Mouse (Mus musculus) frontal cortex, adult (tissue): Measurements from ENCODE around the gene Copz1.
A peak's percentile ranks its signal among the peaks of the same experiment; 100 is the strongest.

Experiments
- ATAC-seq: cut with Nextera tagmentation; 2 replicates; pipeline ENCODE4 v1.9.2; 2017; ENCODE audit warnings: mild to moderate bottlenecking, moderate library complexity, mixed read lengths; ENCODE audit not compliant: low TSS enrichment

Gene Copz1

GRCm38 (mm10) chr15:103292673-103293345 is 20.3 kb downstream of the Copz1 start:
- no peak for ATAC-seq

- ATAC-seq, result no peak
Measured at GRCm38 (mm10) chr15:103293375-103293774, 20.9 kb downstream of the Copz1 start.

- no peak for ATAC-seq
Measured at GRCm38 (mm10) chr15:103294649-103295048, 22.1 kb downstream of the Copz1 start.

DNA sequence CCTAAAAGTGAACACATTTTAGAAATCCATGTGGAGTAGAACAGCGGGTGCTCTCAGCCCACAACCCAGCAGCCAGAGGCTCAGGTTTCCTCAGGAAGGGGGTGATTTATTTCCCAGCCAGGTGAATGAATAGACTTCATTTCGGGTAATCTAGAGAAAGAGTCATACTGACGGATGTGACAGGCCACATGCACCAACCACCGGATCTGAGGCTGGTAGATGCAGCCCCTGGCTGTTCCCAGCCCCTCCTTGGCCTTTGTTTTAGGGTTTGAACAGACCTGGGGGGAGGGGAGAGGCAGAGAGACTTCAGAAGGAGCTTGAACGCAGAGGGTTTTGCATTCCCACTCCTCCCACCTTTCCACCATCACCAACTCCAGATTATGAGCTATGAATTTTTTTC is 23.3 kb downstream of the Copz1 start:
- ATAC-seq, result no peak

GRCm38 (mm10) chr15:103297313-103297712 is 24.8 kb downstream of the Copz1 start:
- no peak for ATAC-seq

GRCm38 (mm10) chr15:103298026-103298425 is 25.5 kb downstream of the Copz1 start:
- ATAC-seq, result peak; percentile 55

- no peak for ATAC-seq
Measured at GRCm38 (mm10) chr15:103298861-103299616, 26.5 kb downstream of the Copz1 start.

GRCm38 (mm10) chr15:103299644-103300043 is 27.1 kb downstream of the Copz1 start:
- no peak for ATAC-seq

- 0 out of 2 replicates have a peak, but pooled peaks have one; percentile 14 for ATAC-seq
Measured at GRCm38 (mm10) chr15:103300067-103300471, 27.6 kb downstream of the Copz1 start.

DNA sequence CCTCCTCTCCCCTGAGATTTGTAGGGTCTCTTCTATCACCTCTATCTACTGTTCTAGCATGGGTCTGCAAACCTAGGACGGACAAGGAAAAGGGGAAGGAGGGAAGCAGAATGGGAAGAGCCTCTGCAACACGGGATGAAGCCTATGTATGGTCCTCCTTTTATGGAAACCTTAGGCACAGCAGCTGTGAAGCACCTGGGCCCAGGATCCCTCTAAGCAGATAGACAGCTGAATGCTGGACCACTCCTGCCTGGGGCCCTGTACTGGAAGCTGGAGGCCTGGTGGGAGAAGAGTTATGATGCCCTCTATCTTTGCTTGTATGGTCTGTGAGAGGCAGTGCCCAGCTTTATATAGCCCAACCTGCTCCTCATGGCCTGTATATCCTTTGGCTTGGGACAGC is 28.0 kb downstream of the Copz1 start:
- ATAC-seq, result no peak

- no peak for ATAC-seq
Measured at GRCm38 (mm10) chr15:103301046-103301445, 28.5 kb downstream of the Copz1 start.

- no peak for ATAC-seq
Measured at GRCm38 (mm10) chr15:103301547-103302340, 29.2 kb downstream of the Copz1 start.

DNA sequence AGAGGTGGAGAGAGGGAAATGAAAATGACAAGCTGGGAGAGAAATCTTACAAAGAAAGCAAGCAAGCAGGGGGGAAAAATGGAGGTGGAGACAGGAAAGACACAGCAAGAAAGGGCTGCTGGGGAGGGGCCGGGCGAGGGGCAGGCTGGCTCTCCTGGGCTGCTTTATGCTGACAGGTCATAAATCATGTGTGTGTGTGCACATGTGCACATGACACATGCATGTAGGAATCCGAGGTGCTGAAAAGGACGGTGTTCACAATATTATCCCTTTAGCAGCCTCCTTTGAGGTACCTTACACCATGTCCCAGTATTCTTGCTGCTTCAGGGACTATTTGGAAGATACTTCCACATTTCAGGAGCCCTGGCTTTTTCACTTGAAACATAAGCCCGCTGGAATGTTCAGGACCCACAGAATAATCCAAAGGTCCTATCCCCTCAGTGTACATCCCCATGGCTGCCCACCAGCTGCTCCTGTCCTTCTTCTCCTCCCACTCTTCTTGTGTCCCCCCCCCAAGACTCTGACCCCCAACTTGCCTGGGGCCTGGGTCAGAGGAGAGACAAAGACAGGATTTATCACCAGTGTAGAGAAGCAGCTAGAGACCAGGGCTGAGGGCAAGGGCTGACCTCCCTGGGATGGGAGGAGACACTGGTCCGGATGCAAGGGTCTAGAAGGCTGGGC is 30.0 kb downstream of the Copz1 start:
- no peak for ATAC-seq

DNA sequence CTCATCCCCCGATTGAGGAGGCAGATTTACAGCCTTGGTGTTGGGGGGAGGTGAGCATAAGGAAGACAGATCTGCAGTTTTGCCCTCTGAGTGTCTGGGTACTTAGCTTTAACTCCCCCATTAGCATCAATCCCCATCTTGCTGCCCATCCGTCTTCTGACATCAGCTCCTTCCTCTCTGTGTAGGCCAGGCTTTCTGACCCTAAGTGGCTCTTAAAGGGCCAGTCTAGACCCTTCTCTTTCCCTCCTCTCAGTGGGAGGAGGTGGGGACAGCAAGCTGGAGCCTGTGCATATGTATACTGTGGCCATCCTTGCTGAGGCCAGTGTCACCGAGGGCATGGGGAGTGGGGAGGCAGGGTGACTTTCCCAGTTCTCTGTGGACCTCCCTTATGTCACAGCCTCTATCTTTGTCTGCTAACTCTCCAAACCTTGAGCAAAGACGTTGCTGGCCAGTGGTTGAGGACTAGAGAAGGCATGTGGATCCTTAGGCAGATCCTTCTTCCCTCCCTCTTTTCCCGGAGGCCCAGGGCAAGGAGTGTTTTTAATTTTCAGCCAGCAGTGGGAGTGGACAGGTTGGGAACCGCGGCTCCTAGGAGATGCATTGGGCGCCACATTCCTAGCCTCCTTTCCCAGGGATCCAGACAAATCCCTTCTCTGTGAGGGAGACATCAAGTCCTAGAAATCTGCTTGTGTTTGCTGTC is 31.6 kb downstream of the Copz1 start:
- ATAC-seq, result no peak; the same call in 1 of the 2 replicates

DNA sequence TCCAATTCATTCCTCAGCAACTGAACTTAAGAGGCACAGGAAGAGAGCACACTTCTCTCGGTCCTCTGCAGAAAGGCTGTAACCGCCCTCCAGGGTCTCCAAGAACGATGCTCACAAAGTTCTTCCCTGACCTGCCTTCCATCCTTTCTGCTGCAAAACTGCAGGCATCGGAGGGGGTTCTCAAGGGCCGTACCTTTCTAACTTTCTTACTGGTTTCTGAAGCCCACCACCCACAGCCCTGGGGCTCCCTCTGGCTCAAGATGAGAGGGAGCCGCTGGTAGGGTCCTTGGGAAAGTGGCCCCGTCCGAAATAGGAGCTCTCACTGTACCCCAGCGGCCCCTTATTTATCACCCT is 32.1 kb downstream of the Copz1 start:
- no peak; the same call in 1 of the 2 replicates for ATAC-seq

DNA sequence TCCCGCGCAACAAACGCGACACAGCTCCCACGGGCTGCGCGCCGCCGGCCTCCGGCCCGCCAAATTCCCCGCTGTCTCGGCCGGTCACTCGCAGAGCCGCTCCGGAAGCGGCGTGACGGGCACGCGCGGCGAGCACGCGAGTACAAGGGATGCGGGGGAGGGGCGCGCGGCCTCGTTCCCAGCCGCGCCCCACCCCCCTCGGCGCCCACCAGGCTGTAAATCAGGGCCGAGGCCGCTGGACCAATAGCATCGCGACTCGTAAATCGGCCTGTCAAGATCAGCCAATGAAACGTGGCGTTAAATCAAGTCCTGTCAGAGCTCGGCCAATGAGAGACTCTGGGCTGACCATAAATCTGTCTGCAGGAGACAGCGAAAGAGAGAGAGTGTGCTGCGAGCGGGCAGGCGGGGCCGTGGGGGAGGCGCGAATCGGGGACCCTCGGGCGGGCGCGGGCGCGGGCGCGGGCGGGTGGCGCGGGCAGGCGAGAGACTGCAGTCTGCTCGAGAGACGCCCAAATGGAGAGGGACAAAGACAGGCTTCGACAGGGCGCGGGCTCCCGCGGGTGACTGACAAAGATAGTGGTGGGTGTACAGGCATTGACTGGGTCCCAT is 32.7 kb downstream of the Copz1 start:
- ATAC-seq, result peak; percentile 82

DNA sequence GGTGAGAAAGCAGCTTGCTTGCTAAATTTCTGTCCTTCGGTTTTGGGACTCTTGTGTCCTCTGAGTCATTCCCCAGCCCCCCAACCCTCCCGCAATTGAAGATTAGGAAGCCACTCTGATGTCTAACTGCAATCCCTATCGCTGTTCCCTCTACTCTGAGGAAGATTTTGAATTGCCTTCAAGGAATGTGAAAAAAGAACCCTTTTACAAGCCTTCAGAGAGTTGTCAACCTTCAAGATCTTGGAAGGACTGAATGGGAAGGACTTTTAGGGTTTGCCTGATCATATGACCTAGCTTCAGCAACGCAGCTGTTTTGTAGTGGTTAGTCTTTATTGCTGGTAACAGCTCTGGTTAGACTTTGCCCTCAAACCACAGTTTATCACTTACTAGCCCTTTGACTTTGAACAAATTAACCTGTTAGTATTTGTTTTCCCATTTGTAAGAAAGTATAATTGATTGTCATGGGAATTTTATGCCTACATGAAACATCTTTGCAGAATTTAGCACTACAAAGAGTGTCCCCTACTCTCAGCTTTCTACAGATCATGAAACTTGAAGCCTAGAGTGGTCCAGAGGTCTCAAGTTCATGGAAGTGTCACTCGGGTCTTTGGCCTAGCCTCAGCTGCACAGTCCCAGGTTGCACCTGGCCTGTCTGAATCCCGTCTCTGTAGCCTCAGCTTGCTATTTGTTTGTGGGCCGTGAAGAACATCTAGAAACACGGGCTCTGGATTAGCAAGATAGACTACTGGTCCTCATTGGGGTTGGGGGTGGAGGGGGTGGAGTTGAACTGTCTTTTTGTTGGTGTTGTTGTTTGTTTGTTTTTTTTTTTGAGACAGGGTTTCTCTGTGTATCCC is 33.5 kb downstream of the Copz1 start:
- 0 out of 2 replicates have a peak, but pooled peaks have one; percentile 0 for ATAC-seq

GRCm38 (mm10) chr15:103307125-103307524 is 34.6 kb downstream of the Copz1 start:
- ATAC-seq, result peak; percentile 35; the same call in 1 of the 2 replicates

GRCm38 (mm10) chr15:103308056-103308875 is 35.8 kb downstream of the Copz1 start:
- ATAC-seq, result no peak
